Mouse (Mus musculus) kidney, postnatal 0 days (tissue): ENCODE data around the gene Nrm. TPM values are rescaled to one million over a fixed set of nuclear protein-coding genes. Genes with fewer than 3 reads are reported as not detected.

Source experiments
- ATAC-seq: fragments of 200-750 bp; cut with Nextera tagmentation; replicated peaks from 2 replicates; pipeline ENCODE4 v1.8.0; 2017; ENCODE audit warnings: low read depth, moderate number of reproducible peaks, moderate TSS enrichment, moderate library complexity; ENCODE audit not compliant: low FRiP score
- DNase-seq: peaks from one replicate; pipeline ENCODE4 v3.0.0-alpha.2; 2016; ENCODE audit warnings: low spot score
- H3K27ac ChIP-seq: fragments of 300-500 bp; sonication (generic); 2 replicates; pipeline ENCODE4 v1.5.1; 2014; ENCODE audit warnings: mild to moderate bottlenecking
- H3K27me3 ChIP-seq: fragments of 300-500 bp; sonication (generic); 2 replicates; pipeline ENCODE4 v1.6.1; 2014; ENCODE audit warnings: low read length, mixed read lengths; ENCODE audit not compliant: insufficient read depth
- H3K36me3 ChIP-seq: fragments of 300-500 bp; sonication (generic); 2 replicates; pipeline ENCODE4 v1.6.1; 2014; ENCODE audit warnings: low read length, mixed read lengths; ENCODE audit not compliant: insufficient read depth
- H3K4me1 ChIP-seq: fragments of 300-500 bp; sonication (generic); replicated peaks from 2 replicates; pipeline ENCODE4 v1.6.1; 2014; ENCODE audit warnings: antibody characterized with exemption, low read length, mixed read lengths; ENCODE audit not compliant: insufficient read depth
- H3K4me2 ChIP-seq: fragments of 300-500 bp; sonication (generic); 2 replicates; pipeline ENCODE4 v1.6.1; 2014; ENCODE audit warnings: mild to moderate bottlenecking, low read length, moderate library complexity, mixed read lengths
- H3K4me3 ChIP-seq: fragments of 300-500 bp; sonication (generic); replicated peaks from 2 replicates; pipeline ENCODE4 v1.5.1; 2014; ENCODE audit warnings: low read depth, low read length
- H3K9ac ChIP-seq: fragments of 300-500 bp; sonication (generic); 2 replicates; pipeline ENCODE4 v1.6.1; 2014; ENCODE audit warnings: low read depth, low read length
- H3K9me3 ChIP-seq: fragments of 300-500 bp; sonication (generic); replicated peaks from 2 replicates; pipeline ENCODE4 v1.6.1; 2016; ENCODE audit warnings: low read length, inconsistent platforms, mixed read lengths
- CTCF ChIP-seq: IDR thresholded peaks from 2 replicates; pipeline ENCODE4 v1.5.1; 2016; ENCODE audit warnings: antibody characterized with exemption, low read depth, mild to moderate bottlenecking, moderate library complexity
- WGBS: fragments of 180-500 bp; shearing (Covaris S2); extraction: QIAGEN DNeasy Blood & Tissue Kit; methylation state at CpG from one replicate; pipeline ENCODE4 v1.1.7; 2014; 5-methylcytosine and 5-hydroxymethylcytosine counted together
- polyA plus RNA-seq: library from polyadenylated mRNA; unstranded; fragments of >200 nt; fragmentation: Nextera tagmentation; extraction: Ambion mirVana; gene quantifications from 2 replicates; pipeline ENCODE4 v1.2.1, GENCODE M21; 2015

Gene Nrm
- polyA plus RNA-seq, 1 experiment from 2014 or later: 36.9 TPM

DNA sequence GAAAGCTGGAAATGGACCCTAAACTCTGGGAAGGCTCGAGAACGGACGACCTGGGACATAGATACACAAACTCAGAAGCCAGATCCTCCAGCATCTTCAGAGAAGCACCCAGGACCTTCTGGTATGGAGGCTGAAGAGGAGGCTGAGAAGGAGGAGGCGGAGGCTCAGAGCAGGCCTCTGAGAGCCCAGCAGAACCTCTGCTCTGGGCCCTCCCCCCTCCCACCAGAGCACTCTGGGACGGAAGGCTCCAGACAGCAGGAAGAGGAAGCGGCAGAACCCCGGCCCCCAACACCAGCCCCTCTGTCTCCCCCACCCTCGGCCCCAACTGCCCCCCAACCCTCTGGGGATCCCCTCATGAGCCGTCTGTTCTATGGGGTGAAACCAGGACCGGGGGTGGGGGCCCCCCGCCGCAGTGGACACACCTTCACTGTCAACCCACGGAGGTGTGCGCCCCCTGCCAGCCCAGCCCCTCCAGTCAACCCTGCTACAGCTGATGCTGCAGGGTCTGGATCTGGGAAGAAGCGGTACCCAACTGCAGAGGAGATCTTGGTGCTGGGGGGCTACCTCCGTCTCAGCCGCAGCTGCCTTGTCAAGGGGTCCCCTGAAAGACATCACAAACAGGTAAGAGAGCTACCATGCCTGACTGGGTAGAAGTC is 7.2 kb downstream of the Nrm start:
- DNase-seq (no peak), ATAC-seq (no peak)
- H3K4me2 ChIP-seq: peak overlapping the region; percentile 94
- 27% methylated on average over 15 of the region's 17 CpGs for WGBS
- H3K27me3 ChIP-seq: no peaks in the 10 kb centered on the region
- peak overlapping the region; percentile 78 for H3K9ac ChIP-seq
- peak overlapping the region; percentile 61 for H3K4me3 ChIP-seq
- peak overlapping the region; percentile 96 for H3K27ac ChIP-seq
- H3K9me3 ChIP-seq: no peaks in the 10 kb centered on the region
- TF ChIP-seq CTCF: no peak
- H3K4me1 ChIP-seq: peaks cover 28% of the 10 kb centered on the region
- no peaks in the 10 kb centered on the region for H3K36me3 ChIP-seq

DNA sequence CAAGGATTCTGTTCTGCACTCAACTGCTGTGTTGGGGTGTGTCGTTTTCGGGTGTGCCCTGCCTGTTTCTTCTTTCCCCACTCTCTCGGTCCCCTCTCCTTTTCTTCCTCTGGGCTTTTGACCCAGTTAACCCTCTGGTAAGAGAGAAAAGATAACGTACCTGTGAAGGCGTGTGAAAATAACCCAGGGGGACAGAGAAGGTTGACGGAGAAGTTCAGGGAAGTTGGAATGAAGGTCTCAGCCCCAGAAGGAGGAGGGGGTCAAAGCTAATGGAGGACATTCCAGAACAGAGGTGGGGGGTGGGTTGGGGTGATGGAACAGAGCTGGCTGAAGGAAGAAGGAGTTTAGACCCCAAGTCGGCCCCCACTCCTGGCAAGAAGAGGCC is 7.8 kb downstream of the Nrm start:
- TF ChIP-seq CTCF: no peak
- Histone ChIP-seq H3K4me1 (peaks cover 30% of the 10 kb centered on the region), H3K27ac (peak overlapping the region; percentile 96), H3K9ac (peak overlapping the region; percentile 78), H3K4me3 (peak overlapping the region; percentile 61), H3K27me3 (no peaks in the 10 kb centered on the region), H3K9me3 (no peaks in the 10 kb centered on the region), H3K4me2 (peak overlapping the region; percentile 94), H3K36me3 (no peaks in the 10 kb centered on the region)
- ATAC-seq: no peak
- WGBS: 2% methylated on average over 7 of the region's 7 CpGs
- DNase-seq: no peak

DNA sequence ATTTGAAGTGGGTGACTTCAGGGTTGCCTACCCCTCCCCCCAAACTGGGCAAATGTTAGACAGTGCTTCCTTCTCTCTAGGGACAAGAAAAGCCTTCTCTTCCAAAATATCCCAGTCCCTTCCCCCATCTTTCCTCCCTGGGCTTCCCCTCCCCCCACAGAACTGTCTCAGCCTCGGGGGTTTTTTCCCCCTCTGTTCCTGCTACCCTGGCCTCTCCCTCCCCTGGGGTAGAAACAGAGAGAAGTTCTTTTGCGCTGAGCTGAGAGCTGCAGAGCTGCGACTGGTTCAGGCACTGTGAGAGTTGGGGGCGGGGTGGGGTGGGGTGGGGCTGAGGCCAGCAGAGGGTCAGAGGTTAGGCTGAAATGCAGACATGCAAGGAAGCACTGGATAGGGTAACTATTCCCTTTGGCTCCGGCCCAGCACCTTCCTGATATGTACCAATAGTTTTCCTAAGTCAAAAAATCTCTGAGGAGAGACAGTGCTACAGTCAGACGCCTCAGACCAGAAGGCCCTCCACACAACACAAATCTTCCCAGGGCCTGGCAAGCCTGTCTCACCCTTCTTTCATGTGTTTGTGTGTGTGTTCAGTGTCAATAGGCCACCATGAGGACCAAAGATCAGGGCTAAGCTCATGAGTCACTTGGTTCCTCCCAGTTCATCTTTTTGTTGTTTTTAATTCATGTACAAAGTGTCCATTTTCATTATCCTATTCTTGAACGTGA is 8.4 kb downstream of the Nrm start:
- Histone ChIP-seq H3K4me3 (peak overlapping the region; percentile 61), H3K27ac (peak overlapping the region; percentile 96), H3K27me3 (no peaks in the 10 kb centered on the region), H3K36me3 (0 out of 2 replicates have a peak, but pooled peaks cover 2% of the 10 kb centered on the region), H3K9ac (peak overlapping the region; percentile 78), H3K9me3 (no peaks in the 10 kb centered on the region), H3K4me1 (peaks cover 28% of the 10 kb centered on the region), H3K4me2 (peak overlapping the region; percentile 94)
- 3% methylated on average over 7 of the region's 7 CpGs for WGBS
- 0 out of 2 replicates have a peak, but pooled peaks have one; percentile 4 for ATAC-seq
- TF ChIP-seq CTCF: no peak
- DNase-seq: peak; percentile 61

DNA sequence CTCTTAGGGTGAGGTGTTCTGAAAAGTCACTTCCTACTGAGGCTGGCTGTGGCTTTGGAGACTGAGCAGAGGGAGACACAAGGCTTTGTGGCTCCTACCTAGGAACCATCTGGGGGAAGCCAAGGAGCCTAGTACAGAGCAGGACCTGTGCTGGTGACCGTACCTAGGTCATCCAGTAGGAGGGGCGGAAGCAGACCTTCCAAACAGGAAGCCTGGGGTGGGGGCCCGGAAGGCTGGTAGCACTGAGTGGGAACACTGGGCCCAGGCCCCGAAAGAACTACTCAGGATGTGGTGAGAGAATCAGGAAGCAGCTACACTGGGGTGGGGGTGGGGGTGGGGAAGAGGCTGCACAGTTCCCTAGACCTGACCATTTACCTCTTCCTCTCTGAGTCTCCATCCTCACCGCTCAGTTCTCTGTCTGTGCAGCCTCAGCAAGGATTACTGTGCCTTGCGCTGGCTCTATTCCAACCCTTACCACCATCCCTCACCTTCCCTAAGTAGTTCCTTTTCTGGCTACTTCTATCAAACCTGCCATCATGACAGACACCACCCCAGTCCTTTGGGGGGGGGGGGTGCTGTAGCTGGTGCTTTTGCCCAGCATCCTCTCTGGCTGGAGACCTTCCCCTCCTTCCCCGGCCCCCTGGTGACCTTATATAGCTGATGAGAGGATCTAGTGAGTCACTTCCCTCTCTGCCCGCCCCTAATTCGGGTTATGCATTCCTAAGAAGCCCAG is 9.2 kb downstream of the Nrm start:
- Histone ChIP-seq H3K4me3 (peak overlapping the region; percentile 61), H3K9me3 (no peaks in the 10 kb centered on the region), H3K9ac (peak overlapping the region; percentile 78; the same call in 1 of the 2 replicates), H3K27me3 (no peaks in the 10 kb centered on the region), H3K4me1 (peaks cover 22% of the 10 kb centered on the region), H3K27ac (peak overlapping the region; percentile 96), H3K36me3 (0 out of 2 replicates have a peak, but pooled peaks cover 4% of the 10 kb centered on the region), H3K4me2 (peak overlapping the region; percentile 94)
- WGBS: 43% methylated on average over 9 of the region's 9 CpGs
- DNase-seq (peak; percentile 67), ATAC-seq (no peak; the same call in 1 of the 2 replicates)
- TF ChIP-seq CTCF: no peak

GRCm38 (mm10) chr17:35870884-35871696 is 10.0 kb downstream of the Nrm start:
- H3K4me1 ChIP-seq: peaks cover 22% of the 10 kb centered on the region
- TF ChIP-seq CTCF: peak; percentile 64
- 73% methylated on average over 8 of the region's 8 CpGs for WGBS

More at GRCm38 (mm10) chr17:35870884-35871696, 10.0 kb downstream of the Nrm start:
- 0 out of 2 replicates have a peak overlapping the region, but pooled peaks have one; percentile 78 for H3K9ac ChIP-seq
- H3K9me3 ChIP-seq: no peaks in the 10 kb centered on the region
- H3K36me3 ChIP-seq: 0 out of 2 replicates have a peak, but pooled peaks cover 4% of the 10 kb centered on the region
- peak overlapping the region; percentile 94 for H3K4me2 ChIP-seq
- peak overlapping the region; percentile 61; the same call in 1 of the 2 replicates for H3K4me3 ChIP-seq
- ATAC-seq (no peak), DNase-seq (no peak)
- no peaks in the 10 kb centered on the region for H3K27me3 ChIP-seq
- H3K27ac ChIP-seq: peak overlapping the region; percentile 96
